Mouse (Mus musculus) heart, adult 2 months (tissue): ENCODE results near the gene Calhm2.

Experiments used
- CTCF ChIP-seq: fragments of 200-600 bp; IDR thresholded peaks from 2 replicates; pipeline ENCODE4 v1.8.1; 2022; ENCODE audit warnings: antibody characterized with exemption, mild to moderate bottlenecking, moderate library complexity
- POLR2A ChIP-seq: fragments of 200-500 bp; IDR thresholded peaks from 2 replicates; pipeline ENCODE4 v1.6.1; 2011; ENCODE audit warnings: mild to moderate bottlenecking, low read depth, low read length, control low read depth; ENCODE audit not compliant: insufficient read depth

DNA sequence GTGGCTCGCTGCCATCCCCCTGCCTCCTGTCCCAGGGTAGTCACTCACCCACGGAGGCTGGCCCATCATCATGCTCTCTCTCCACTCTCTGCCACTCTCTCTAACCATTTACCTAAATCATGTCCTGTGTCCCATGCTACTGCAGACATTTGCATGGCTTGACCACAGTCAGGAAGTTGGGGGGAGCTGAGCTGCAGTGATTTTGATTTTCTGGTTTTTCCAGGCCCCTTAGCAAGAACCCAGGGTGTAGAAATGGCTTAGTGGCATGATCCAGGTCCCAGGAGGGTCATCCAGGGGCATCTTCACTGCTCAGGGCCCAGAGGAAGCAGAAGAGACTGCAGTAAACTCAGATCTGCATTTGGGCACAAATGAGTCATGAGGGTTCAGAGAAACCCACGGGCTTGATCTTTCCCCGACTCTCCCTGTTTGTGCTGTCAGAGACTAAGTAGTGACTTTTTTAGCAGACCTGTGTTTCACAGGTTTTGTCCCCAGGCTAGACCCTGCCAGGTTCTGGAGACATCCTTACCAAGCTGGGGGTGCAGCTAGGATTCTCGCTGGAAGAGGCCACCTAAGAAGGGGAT lies 10.3 kb upstream of the Calhm2 start:
- no peak for TF ChIP-seq CTCF
- TF ChIP-seq POLR2A, result no peak
